Mouse (Mus musculus) gastrocnemius, postnatal 10 days (tissue): ENCODE measurements around the gene Prkci. TPM values are rescaled to one million over a fixed set of nuclear protein-coding genes. Genes with fewer than 3 reads are reported as not detected.

Experiments
- DNase-seq: peaks from one replicate; pipeline ENCODE4 v3.0.0; 2021; ENCODE audit warnings: mixed read lengths
- long read RNA-seq, 2 experiments: library from polyadenylated mRNA; stranded (forward); transcript quantifications; one replicate each; pipeline ENCODE4 v2.0.0; 2021
- total RNA-seq, 2 experiments: library from RNA; stranded (reverse); gene quantifications; 2 replicates each; pipeline ENCODE4 v1.2.3; 2021

Prkci gene
- total RNA-seq = 10 to 100 TPM; 12.5 to 19.6 TPM
- long read RNA-seq, experiment 1, full-length matches to known transcripts = 15 of 17 reads
- long read RNA-seq, experiment 1, partial matches to known transcripts = 1 of 17 reads
- long read RNA-seq, experiment 1, other reads (novel, unspliced or antisense) = 1 of 17 reads
- long read RNA-seq, experiment 2, full-length matches to known transcripts = 10 of 13 reads
- long read RNA-seq, experiment 2, partial matches to known transcripts = 0 of 13 reads
- long read RNA-seq, experiment 2, other reads (novel, unspliced or antisense) = 3 of 13 reads

- peak; percentile 93 for DNase-seq
These were observed at the start of gene Prkci for GRCm38 (mm10) chr3:30995283-30995898. Gene Prkci (plus strand): TSS chr3:30995747.

DNA sequence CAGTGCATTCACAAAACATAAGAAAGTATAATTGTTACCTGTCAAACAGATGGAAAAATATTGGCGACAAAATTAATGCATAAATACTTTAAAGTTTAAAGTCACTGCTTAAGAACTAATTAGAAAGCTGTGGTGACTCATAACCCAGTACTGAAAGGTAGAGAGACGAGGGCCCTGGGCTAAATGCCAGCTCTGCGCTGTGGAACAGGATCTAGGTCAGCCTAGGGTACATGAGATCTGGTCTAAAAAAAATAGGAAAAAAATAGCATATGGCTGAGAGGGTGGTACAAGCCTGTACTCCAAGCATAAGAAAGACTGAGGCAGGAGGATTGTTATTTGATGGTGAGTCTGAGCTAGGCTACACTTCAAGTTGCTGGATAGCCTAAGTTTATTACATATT lies 43.9 kb upstream of the Prkci start:
- no peak for DNase-seq

- DNase-seq = no peak
These were observed 43.1 kb upstream of the Prkci start for GRCm38 (mm10) chr3:30952273-30953070.

DNA sequence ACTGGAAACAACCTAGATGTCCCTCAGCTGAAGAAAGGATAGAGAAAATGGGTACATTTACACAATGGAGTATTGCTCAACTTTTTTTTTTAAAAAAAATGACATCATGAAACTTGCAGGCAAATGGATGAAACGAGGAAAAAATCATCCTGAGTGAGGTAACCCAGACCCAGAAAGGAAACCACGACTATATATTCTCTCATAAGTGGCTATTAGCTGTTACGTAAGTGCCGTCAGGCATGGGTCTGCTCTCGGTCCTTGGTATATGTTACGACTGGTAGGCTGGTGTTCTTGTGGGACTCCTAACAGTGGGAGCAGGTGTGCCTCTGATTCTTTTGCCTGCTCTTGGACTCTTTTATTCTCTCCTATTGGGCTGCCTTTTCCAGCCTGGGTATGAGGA lies 39.2 kb upstream of the Prkci start:
- DNase-seq = no peak

DNA sequence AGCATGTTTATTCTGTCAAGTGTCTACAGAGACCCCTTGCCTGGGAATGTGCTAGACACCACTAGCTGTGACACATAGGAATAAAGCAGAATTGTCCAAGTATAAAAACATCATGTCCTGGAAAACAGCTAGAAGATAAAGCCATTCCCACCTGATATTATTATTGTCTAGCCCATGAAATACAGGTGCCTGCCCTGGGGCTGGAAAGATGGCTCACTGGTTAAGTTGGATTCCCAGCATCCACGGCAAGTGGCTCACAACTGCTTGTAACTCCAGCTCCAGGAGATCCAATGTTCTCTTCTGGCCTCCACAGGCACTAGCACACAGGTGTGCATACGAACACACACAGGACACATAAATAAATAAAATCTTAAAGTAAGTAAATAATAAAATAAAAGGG lies 36.8 kb upstream of the Prkci start:
- no peak for DNase-seq

DNA sequence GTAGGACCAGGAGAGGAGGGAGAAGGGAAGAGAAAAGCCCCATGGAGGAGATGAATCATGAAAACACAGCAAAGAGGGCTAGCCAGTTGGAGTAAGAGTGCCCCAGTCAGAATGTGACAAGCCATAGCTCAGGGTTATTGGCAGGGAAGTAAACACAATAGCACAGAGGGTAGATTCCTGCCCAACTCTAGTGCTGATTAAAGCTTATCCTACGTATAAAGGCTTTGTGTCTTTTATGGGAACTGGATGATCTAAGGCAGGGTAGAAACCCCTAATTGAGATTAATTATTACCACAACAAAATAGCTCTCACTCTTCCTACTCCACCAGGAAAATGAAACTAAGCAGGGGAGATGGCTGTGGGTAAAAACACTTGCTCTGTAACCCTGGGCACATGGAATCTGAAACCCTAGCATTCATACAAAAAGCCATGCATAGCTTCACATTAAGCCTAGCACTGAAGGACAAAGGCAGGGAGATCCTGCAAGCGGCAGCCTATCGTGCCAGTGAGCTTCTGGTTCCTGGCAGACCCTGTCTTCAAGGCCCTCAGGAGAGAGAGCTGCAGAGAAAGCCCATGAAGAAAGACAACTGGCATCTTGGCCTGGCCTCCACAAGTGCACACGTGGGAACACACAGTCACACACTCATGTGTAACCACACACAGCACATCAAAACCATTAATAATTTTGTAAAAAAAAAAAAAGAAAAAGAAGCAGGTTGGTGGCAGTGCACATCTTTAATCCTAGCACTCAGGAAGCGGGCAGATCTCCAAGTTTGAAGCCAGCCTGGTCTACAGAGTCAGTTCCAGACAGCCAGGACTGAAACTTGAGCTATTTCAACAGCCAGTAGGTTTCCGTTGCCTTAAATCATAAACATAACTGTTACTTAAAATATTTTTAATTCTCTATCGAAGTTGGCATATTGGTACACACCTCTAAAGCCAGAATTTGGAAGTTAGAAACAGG lies 35.4 kb upstream of the Prkci start:
- DNase-seq = no peak

DNA sequence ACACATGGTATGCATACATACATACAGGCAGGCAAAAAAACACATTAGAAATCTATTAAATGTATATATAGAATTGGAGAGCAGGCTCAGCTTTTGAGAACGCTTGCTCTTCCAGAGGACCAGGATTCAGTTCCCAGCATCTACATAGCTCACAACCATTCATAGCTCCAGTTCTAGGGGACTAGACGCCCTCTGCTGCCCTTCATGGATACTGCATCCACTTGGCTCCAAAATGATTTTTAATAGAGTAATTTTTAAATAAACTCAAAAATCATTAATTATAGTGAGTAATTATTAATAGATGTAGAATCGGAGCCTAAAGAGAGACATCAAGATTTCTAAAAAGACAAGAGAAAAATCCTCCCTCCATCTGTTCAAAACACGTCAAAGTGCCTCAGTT lies 32.4 kb upstream of the Prkci start:
- no peak for DNase-seq

DNA sequence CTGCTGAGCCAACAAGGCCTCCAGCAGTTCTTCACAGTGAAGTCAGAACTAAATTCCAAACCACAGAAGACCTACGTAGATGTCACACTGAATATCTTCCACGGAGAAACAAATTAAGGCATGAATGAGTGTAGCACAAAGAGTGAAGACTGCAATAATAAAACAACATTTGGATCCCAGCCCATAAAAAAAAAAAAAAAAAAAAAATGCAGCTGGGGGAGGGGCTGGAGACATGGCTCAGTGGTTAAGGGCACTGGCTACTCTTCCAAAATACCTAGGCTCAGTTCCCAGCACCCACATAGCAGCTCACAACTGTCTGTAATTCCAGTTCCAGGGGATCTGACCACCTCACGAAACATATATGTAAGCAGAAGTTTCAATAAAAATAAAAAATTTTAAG lies 31.3 kb upstream of the Prkci start:
- DNase-seq = no peak

DNA sequence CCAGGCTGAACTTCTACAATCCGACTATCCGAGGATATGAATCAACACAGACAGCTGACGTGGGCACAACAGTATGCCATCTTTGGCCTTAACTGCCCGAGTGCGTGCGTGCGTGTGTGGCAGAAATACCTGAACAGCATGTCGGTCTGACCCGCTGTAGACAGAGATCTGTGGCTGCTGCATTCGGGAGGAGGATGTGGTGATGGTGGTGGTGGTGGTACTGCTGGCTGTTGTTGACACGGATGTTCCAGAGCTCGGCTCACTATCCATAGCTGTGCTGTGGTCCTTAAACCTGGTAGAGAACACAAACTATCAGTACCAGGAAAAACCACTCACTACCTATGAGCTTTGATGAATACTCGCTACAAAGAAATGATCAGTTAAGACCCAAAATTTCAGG lies 29.9 kb upstream of the Prkci start:
- no peak for DNase-seq

DNA sequence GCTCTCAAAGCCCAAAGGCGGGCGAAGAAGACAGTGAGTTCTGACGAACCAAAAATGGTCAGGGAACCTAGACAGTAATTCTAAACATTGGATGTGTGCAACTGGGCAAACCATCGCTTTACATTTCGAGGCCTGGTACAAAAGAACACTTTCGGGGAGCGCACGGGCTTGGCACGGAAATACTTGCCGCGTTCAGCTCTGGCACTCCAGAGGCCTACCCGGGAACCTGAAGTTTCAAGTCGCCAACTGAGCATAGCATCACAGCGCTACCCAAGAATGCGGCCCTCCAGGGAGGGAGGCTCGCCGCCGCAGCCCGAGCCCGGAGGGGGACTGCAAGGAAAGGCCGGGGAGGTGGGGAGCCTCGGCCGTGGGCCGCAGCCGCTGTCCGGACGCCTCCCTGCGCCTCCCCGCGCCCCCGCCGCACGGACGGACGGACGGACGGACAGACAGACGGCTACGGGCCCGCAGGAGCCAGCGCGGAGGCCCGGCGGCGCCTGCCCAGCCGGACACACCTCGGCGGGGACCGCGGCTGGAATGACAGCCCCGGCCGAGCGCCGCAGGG lies 26.9 kb upstream of the Prkci start:
- peak; percentile 53 for DNase-seq

DNA sequence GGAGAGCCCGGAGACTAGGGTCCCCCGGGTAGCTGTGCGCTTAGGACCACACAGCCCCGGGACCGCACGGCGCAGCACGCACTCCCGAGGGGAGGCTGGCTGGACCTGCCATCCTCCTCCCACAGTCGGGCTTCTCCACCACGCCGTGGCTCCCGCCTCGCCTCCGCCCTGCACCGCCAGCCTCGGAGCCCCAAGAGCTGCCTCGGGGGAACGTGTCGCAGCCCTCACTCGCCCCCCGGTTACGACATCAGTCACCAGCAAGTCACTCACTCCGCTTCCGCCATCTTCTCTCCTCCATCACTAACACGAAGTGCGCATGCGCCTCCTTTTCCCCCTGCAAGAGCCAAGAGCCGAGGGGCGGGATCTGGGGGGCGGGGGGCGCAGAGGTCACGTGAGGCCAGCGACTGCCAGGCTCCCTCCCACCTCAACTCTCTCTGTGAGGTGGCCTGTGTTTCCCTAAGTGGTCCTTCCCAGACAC lies 26.4 kb upstream of the Prkci start, which contains the start of gene Phc3:
Gene Phc3, minus strand, starts transcription at position 312 of the 478 bp plus-strand sequence.
- DNase-seq = peak; percentile 91

DNA sequence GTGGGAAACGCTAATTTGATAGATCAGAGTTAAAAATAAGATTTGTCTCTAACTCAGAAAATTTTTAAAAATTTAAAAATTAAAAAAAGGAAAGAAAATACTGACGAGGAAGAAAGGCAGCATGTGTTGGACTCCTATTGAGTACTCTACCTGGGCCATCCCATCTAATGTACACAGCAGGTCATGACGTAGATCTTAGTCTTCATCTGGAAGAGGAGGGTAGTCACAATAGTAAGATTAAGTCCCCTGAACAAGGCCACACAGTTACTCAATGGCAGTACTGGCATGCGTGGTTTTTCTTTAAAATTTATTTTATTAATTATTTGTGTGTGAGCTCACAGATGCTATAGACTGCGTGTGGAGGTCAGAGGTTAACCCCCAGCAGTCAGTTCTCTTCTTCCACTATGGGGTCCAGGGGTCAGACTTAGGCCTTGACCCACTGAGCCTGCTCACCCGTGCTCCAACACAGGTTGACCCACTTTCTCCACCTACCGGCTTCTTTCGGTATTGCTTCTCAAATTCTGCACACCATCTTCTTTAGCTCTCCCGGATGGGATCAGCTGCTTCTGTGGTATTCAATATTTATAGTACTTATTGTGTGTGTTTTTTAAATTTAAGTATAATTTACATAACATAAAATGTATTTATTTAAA lies 20.3 kb upstream of the Prkci start:
- peak; percentile 68 for DNase-seq

DNA sequence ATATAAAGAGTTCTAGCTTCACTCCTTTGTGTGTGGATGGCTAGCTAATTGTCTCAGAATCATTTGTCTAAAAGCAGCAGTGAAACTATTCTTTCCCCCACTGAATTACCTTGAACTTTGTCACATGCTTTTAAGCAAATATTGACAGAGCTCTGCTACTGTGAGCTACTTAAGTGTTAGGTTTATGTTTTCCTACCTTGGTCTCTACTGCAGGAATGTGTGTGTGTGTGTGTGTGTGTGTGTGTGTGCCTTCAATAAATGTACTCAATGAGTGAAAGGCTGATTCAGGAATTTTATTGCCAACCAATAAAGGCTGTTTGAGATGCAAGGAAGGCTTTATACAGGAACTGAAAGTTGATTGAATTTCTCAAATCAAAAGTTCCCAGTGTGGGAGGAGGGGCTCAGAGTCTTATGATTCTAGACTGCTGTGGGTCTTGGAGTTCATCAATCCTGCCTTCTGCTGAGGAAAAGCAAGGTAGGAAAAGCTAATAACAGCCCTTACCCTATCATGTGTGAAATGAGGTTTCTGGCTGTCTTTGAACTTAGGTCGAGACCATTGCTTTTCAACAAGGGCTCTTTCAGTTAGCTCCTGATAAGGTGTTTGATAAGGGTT lies 18.4 kb upstream of the Prkci start:
- DNase-seq = no peak

GRCm38 (mm10) chr3:30981616-30982380 lies 13.7 kb upstream of the Prkci start:
- no peak for DNase-seq

GRCm38 (mm10) chr3:30982924-30983536 lies 12.5 kb upstream of the Prkci start:
- DNase-seq = no peak

DNA sequence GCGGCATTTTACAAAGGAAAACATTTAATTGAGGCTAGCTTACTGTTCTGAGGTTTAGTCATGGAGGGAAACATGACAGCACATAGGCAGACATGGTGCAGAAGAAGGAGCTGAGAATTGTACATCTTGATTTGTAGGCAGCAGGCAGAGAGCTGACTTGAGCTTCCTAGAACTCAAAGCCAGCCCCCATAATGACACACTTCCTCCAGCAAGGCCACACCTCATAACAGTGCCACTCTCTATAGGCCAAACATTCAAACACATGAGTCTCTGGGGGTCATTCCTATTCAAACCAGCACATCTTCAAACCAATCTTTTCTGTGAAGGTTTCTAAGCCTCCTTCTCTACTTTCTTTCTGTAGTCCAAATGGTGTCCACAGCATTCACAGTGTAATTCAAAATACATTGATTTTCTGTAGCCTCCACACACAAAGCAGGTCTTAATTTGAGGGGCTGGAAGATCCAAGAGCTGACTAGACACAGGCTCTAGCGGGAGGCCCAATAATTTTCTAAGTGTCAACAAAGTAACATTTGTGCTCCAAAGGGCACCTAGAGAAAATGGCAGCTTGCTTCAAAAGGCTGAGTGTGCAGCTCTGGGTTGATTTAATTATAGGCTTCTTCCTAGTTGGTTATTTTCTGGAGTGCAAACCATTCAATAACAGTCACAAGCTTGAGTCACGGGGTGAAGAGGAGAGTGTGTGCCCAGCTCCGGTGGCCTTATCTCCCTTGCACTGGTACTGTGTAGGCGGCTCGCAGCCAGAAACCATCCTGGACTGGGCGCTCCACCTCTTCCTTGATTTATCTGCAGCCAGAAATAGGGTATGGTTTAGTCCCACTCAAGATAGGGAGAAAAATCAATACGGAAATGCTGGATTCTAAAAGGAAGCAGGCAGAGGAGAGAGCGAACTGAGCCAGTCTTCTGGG lies 7.9 kb upstream of the Prkci start:
- DNase-seq = no peak

GRCm38 (mm10) chr3:30992161-30992560 lies 3.4 kb upstream of the Prkci start:
- DNase-seq = no peak

DNA sequence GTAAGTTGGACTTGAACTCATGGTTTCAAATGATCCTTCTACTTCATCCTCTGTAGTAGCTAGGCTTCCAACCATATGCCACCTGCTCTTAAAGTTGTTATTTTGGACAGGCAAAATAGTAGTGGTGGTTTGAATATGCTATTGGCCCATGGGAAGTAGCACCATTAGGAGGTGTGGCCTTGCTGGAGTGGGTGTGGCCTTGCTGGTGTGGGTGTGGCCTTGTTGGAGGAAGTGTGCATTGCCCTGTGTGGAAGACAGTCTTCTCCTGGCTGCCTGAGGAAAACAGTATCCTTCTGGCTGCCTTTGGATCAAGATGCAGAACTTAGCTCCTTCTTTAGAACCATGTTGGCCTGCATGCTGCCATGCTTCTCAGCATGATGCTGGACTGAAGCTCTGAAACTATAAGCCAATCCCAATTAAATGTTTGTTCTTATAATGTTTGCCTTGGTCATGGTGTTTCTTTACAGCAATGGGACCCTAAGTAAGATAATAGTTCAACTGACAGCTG lies 2.4 kb upstream of the Prkci start:
- no peak for DNase-seq
